Mouse (Mus musculus) lung, adult 2 months (tissue): ENCODE data around the gene Dpf3.

Experiments
- CTCF ChIP-seq: fragments of 200-500 bp; IDR thresholded peaks from 2 replicates; pipeline ENCODE4 v1.5.1; 2011; ENCODE audit warnings: mild to moderate bottlenecking, low read length, control low read depth; ENCODE audit not compliant: insufficient read depth
- POLR2A ChIP-seq: fragments of 200-500 bp; IDR thresholded peaks from 2 replicates; pipeline ENCODE4 v1.6.1; 2011; ENCODE audit warnings: low read depth, mild to moderate bottlenecking, control low read depth, low read length, borderline replicate concordance; ENCODE audit errors: extremely low read depth

- TF ChIP-seq CTCF (no peak), POLR2A (no peak)
Measured at GRCm38 (mm10) chr12:83402270-83402669, 85.2 kb downstream of the Dpf3 start.
